Mouse (Mus musculus) naive thymus-derived CD4-positive, alpha-beta T cell, adult 2 months (primary cell): ENCODE data around the gene Trnt1.

Experiments
- DNase-seq: peaks from one replicate; pipeline ENCODE4 v3.0.0-alpha.2; 2011; ENCODE audit warnings: low read depth

The Trnt1 gene

DNA sequence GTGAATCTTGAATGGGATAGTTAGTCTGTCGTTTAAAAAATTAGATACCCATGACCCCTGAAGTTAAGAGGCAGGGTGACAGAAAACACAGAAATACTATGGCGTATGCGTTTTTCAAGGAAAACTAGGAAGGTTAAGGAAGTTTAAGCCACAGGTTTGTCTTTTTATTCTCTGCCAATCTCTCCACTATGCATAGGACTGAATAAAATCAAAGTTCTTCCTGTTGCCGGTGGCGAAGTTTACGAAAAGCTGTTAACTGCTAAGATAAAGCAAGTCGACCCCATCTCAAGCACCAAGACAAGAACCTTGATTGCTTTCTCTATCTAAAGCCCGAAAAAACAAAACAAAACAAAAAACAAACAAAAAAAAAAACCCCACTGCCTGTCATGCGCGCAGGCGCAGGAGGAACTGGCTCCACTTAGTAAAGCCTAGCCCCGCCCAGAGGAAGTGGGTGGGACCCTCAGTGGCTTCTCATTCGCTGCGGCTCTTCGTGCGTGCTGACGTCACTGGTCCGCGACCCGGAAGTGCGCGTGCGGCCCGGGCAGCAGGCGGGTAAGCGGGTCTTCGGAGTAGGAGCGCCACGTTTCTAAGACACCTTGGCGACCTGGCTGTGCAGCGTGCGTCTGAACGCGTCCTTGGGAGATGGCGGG, at the start of gene Trnt1:
Gene Trnt1 (plus strand): TSS at position 481 of the 650 bp plus-strand sequence.
- peak; percentile 99 for DNase-seq

DNA sequence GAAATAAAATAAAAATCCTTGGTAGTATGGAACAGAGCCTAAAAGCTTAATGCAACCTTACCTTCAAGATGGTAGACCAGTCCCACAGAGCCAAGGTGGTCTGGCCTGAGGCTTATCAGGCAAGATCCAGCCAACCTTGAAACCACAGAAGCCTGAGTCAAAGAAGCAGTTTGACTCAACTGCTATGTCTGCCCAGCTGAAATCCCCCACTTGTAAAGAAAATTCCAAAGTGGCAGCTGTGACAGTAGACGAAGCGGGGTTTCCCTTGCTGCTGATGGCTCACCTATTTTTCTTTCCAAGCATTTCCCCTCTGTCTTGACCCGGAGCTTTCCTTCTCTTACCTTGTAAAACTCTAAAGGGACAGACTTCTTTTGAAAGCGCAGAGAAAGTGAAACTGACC, 43.3 kb upstream of the Trnt1 start:
- DNase-seq: no peak

- peak; percentile 6 for DNase-seq
Measured at GRCm38 (mm10) chr6:106726078-106726477, 42.8 kb upstream of the Trnt1 start.

GRCm38 (mm10) chr6:106727703-106728102, 41.2 kb upstream of the Trnt1 start:
- no peak for DNase-seq

DNA sequence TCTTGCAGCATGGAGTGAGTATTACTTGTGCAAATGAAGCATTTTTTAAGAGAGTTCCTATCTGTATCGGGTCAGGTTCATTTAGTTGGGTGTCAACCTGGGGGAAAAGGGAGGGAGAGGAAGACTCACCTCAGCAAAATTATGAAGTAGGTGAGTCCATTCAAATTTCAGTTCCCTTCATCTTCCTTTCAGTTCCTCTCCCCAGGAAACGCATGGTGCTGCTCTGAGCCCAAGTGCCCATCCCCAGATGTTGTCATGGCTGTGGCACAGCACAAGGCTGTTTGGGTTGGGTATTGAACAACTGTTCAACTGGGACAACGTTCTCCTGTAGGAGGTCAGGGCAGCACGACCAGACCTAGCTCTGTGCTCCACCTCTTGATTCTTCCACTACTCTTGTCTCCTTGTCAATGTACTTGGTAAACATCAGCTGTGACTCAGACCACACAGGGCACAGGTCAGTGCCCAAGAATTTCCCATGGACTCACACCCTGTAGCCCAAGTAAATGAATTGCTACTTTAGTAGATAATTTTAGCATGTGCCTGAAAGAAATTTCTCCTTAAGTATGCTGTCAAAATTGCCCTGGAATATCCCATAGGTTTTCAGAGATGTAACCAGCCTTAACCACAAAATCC, 39.1 kb upstream of the Trnt1 start:
- DNase-seq: no peak

- no peak for DNase-seq
Measured at GRCm38 (mm10) chr6:106732563-106732962, 36.4 kb upstream of the Trnt1 start.

DNA sequence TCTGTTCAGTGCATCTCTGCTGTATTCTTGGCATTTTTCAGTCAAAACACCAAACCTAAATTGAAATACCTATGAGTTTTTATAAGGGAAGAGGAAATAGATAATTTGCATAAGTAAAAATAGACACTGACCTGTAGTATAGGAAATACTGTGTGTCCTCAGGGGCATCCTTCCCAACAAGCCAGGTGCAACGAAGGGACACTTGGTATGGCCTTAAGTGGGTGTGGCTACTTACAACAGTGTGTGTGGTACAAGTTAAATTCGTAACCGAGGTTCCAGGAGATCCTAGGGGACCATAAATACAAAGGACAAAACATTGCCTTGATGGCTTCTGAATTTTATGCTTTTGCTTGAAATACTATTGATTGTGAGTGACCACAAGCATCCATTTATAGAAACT, 30.7 kb upstream of the Trnt1 start:
- no peak for DNase-seq

GRCm38 (mm10) chr6:106740244-106740825, 28.6 kb upstream of the Trnt1 start:
- DNase-seq: no peak

DNA sequence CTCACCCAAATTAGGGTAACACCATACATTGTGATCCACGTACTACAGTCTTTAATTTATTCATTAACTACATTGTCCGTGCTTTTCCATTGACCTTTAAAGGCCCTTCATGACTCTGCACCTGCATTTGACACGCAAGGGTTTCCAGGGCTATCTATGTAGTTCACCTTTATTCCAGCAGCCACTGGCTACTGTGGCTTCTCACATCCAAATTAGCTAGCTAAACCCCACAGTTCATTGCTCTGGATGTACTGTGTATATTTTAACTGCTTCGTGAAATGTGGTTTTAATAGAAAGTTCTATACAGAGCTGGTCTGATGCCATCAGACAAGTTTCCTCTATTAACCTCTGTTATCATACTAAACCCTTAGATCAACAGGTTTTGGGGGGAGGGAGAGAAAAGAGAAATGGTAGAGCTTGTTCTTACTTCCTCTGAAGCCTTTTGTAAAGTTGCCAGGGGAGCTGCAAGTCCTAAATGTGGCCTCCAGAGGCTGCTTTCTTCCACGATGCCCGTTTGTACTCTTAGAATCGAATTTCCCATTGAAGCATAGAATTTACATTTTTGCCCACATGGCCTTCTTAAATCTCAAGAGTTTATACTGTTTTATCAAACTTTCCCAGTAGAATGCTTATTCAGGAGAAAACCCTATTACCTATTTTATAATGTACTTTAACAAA, 25.2 kb upstream of the Trnt1 start:
- no peak for DNase-seq

DNA sequence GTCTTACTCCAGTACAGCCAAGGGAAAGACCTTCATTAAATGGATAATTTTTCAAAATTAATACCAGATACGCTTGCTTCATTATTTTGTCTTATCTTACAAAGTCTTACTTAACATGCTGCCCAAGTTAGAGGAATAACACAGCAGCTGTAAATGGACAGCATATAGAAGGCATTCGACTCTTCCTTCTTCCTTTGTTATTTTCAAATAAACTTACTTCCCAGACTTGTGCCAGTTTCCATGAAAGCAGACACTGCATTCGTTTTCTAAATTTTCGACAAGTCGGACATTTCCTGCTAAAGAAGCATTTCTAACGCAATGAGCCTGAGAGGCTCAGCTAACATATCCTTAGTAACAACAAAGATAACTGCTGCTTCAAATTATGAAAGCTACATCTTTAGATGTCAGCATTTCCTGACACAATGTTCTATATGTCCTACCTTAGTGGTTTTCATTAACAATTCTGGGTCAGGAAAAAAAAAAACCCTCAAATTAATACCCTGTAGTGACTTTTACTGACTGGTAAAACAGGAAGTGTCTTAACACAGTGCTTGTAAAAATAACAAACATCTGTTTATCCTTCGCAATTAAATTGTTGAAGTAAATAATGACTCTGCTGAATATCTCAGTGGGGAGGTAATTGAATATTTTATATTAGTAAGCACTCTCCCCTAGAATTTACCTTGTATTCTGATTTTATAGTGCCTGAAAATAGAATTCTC, 23.1 kb upstream of the Trnt1 start:
- no peak for DNase-seq

DNA sequence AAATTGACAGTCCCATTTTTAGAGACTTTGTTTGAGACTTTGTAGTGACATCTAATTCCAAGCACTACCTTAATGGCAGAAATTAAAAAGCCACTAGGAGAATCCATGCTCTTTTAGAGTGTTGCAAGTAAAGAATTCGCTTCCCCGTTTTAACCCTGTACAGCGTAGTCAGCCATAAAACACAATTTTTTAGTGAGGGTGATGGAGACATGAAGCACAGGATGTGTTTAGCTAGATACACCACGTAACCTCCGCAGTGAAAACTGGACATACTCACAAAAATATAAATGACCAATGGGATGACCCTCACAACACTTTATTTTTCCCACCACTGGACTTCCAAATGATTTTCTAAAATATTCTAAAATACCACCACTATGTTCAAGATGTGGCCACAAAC, 21.7 kb upstream of the Trnt1 start:
- no peak for DNase-seq

DNA sequence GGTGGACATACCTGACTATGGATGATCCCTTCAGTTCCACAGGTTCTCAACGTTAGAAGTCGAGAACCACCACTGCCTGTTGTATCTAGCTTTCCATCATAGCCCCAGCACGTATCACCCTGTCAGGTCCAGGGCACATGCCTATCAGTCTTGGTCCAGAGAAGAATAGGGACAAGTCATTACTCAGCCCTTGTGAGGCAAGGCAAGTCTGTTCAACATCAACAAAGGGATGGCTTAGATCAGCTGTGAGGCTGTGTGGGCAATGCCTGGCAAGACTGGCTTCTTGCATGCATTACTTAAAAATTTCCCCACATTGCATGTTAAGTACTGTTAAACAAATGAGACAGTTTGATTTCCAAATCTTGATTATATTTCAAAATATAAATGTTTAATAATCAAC, 21.1 kb upstream of the Trnt1 start:
- DNase-seq: no peak

GRCm38 (mm10) chr6:106748887-106749388, 20.0 kb upstream of the Trnt1 start, which contains the start of gene Il5ra:
Gene Il5ra, minus strand, starts transcription at chr6:106749037.
- no peak for DNase-seq

- DNase-seq: no peak
Measured at GRCm38 (mm10) chr6:106750291-106750690, 18.6 kb upstream of the Trnt1 start.

DNA sequence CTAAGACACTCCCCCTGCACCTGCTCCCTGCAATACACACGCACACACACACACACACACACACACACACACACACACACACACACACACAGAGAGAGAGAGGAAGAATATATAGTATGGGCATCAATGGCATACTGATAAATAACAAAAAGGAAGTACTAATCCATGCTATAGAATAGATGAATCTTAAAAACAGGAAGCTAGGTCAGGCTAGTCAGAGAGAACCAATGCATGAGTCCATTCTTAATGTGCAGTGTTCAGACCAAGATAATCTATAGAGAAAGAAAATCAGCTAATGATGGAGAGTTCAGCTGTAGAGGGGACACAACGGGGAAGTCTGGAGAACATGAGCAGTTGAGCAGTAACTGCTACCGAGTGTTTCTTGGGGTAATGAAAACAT, 10.6 kb upstream of the Trnt1 start:
- no peak for DNase-seq

DNA sequence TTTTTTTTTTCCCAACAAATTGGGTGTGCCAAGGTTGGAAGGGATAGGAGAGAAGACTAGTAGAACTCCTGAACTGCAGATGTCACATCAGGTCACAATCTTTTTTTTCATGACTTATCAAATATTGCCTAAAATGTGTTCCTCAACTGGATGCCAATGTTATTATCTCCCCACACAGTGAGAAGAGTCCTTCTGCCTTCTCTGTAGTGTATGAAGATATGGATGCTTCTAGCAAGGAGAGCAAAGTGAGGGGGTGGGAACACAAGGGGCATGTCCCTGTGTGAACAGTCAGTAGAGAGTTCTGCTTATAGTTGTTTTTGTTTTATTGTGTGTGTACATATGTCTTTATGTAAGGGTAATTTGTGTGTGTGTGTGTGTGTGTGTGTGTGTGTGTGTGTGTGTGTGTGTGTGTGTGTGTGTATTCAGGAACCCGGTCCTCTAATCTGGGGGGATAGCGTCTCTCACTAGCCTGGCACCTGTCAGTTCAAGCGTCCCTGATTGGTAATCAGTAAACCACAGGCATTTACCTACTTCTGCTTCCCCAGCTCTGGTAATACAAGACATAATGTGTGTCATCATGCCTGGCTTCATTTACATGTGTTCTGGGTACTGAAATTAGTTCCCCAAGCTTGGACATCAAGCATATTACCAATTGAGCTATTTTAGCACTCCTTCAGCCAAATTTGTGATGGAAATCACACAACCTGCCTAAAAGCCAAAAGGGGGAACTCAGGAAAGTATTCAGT, 8.3 kb upstream of the Trnt1 start:
- DNase-seq: no peak

DNA sequence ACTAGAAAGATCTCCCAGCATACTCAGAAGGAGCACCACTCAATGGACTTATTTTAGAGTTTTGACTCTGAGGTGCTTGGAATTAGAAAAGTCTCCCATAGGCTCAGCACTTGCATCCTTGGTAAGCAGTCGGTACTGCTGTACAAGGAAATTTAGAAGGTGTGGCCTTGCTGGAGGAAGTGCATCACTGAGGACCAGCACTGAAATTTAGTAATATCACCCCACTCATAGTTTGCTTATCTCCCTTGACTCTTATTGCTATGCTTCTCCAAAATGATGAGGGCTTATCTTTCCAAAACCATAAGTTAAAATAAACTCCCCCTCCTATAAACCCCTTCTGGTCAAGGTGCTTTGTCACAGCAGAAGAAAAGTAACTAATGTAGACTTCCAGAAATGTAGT, 7.4 kb upstream of the Trnt1 start:
- DNase-seq: no peak

GRCm38 (mm10) chr6:106765892-106766291, 3.0 kb upstream of the Trnt1 start:
- no peak for DNase-seq

DNA sequence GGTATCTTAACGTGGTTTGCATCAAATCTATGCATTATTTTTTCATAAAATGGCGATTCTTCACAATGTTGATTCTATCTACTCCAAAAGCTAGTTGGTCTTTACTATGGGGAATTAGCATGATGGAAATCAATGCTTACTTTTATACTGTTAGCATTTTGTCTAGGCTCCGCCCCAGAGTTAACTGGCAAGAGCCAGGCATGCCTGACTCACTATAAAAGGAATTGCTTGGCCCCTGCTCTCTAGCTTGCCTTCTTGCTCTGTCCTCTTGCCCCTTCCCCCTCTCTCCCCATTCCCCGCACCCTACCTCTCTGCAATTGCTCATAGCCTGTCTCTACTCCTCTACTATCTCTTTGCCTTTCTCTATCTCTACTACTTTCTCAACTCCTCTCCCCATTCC, 2.1 kb upstream of the Trnt1 start:
- no peak for DNase-seq

DNA sequence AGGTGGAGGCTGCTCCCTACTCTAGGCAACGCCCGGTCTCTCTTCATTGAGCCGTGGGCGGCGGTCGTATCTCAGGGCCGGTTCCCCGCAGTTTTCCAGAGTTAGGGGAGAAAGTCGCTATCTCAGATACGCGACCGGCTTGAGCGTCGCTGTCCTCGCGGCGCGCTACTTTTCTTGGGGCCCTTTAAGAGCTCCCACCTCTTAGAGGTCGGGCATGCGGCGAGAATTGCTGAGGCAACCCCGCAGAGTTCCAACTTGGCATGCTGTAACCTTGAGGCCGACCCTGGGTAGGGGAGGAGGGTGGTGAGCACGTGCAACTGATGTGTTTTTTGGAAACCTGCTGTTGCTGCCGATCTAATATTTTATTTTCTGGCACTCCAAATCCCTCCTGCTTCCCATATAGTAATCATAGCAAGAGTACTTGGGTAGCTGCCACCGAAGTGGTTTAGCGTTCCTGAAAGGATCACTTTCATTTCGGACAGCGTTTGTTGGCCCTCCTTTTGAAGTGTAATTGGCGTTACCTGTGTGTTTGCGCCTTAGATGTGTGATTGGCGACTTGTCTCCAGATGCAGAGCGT, 458 bp downstream of the Trnt1 start:
- DNase-seq: no peak

DNA sequence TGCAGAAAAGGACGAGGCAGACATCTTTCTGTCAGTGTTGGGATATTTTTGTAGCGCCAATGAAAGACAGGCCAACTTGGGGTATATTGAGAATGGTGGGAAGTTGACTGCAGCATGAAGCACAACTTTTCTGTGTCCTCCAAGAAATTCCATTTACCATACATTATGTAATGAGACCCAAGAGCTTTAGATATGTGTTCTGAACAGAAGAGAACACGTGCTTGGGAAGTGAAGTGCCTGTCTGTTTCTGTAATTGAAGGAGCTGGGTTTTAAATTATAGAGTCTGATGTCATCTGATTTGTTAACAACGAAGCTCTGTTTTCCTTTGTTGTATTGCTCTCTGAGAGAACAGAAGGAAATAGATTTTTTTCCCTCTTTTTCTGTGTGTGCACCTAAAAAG, 1.1 kb downstream of the Trnt1 start:
- DNase-seq: no peak
